Mouse (Mus musculus) stomach, postnatal 0 days (tissue): ENCODE results near the gene Sgip1.

Source experiments
- CTCF ChIP-seq: IDR thresholded peaks from 2 replicates; pipeline ENCODE4 v1.5.1; 2016; ENCODE audit warnings: antibody characterized with exemption, low read depth, mild to moderate bottlenecking, moderate library complexity
- EP300 ChIP-seq: optimal IDR thresholded peaks from 2 replicates; pipeline ENCODE3; 2016; ENCODE audit warnings: antibody characterized with exemption

- TF ChIP-seq EP300 (no peak), CTCF (no peak)
Measured at GRCm38 (mm10) chr4:102833191-102833590, 92.1 kb downstream of the Sgip1 start.
